Mouse (Mus musculus) heart, postnatal 14 days (tissue): ENCODE measurements at regions not wholly inside any gene's neighbourhood (a gene's known extent, or its start where the extent isn't known, plus 50 kb on each side); places are given as distances from the start of the nearest gene placed in this dataset.
A peak's percentile ranks its signal among the peaks of the same experiment; 100 is the strongest.

Experiments
- DNase-seq, 2 experiments: peaks; one replicate each; pipeline ENCODE4 v3.0.0; 2021 to 2022
- intact Hi-C: fragments of 180-260 bp; cut with DNase I; formaldehyde crosslinking; loops from one replicate; pipeline ENCODE4 v1.15.1; 2025

- no peak for DNase-seq
- intact Hi-C loops, result no loop called here
Observed at GRCm38 (mm10) chr4:91071263-91071662, 329.3 kb downstream of the Elavl2 start.

- intact Hi-C loops, result no loop called here
- DNase-seq, result no peak
Observed at GRCm38 (mm10) chr4:91060933-91061332, 339.7 kb downstream of the Elavl2 start.

GRCm38 (mm10) chr4:91051913-91052312, 348.7 kb downstream of the Elavl2 start:
- intact Hi-C loops, result no loop called here
- DNase-seq, result no peak

GRCm38 (mm10) chr4:91029462-91029861, 371.1 kb downstream of the Elavl2 start:
- intact Hi-C loops, result no loop called here
- DNase-seq, result no peak

GRCm38 (mm10) chr4:91028013-91028626, 372.5 kb downstream of the Elavl2 start:
- no peak for DNase-seq
- intact Hi-C loops, result no loop called here

- no peak for DNase-seq
- intact Hi-C loops, result no loop called here
Observed at GRCm38 (mm10) chr4:90996388-90997092, 404.0 kb downstream of the Elavl2 start.

- intact Hi-C loops, result no loop called here
- DNase-seq, result no peak
Observed at GRCm38 (mm10) chr4:90964658-90965057, 435.9 kb downstream of the Elavl2 start.

GRCm38 (mm10) chr4:90943687-90944385, 456.7 kb downstream of the Elavl2 start:
- intact Hi-C loops, result no loop called here
- DNase-seq, result no peak

- no peak for DNase-seq
- intact Hi-C loops, result no loop called here
Observed at GRCm38 (mm10) chr4:90917312-90918107, 483.1 kb downstream of the Elavl2 start.

- intact Hi-C loops, result no loop called here
Observed at GRCm38 (mm10) chr4:90906311-90906710, 494.3 kb downstream of the Elavl2 start.

GRCm38 (mm10) chr4:90868209-90868608, 532.4 kb downstream of the Elavl2 start:
- intact Hi-C loops, result no loop called here

More at GRCm38 (mm10) chr4:90906311-90906710, 494.3 kb downstream of the Elavl2 start:
- DNase-seq, result no peak

GRCm38 (mm10) chr4:90860854-90861253, 539.7 kb downstream of the Elavl2 start:
- peak in 1 of 2 experiments; percentile 11 for DNase-seq
- intact Hi-C loops, result no loop called here

More at GRCm38 (mm10) chr4:90868209-90868608, 532.4 kb downstream of the Elavl2 start:
- DNase-seq, result no peak

- intact Hi-C loops, result no loop called here
- no peak for DNase-seq
Observed at GRCm38 (mm10) chr4:90839804-90840203, 560.8 kb downstream of the Elavl2 start.

GRCm38 (mm10) chr4:90799078-90799477, 580.5 kb downstream of the Zfp352 start:
- no peak for DNase-seq
- intact Hi-C loops, result no loop called here

- no peak for DNase-seq
- intact Hi-C loops, result no loop called here
Observed at GRCm38 (mm10) chr4:90798637-90799036, 580.0 kb downstream of the Zfp352 start.

GRCm38 (mm10) chr4:90797472-90797871, 578.9 kb downstream of the Zfp352 start:
- DNase-seq, result no peak

More at GRCm38 (mm10) chr4:90797472-90797871, 578.9 kb downstream of the Zfp352 start:
- intact Hi-C loops, result no loop called here
